Mouse (Mus musculus) neural tube, embryonic 13.5 days (tissue): Measurements from ENCODE around the gene Rad51c. TPM values are rescaled to one million over a fixed set of nuclear protein-coding genes. Genes with fewer than 3 reads are reported as not detected.
A peak's percentile ranks its signal among the peaks of the same experiment; 100 is the strongest.

ENCODE experiments used
- ATAC-seq: fragments of 200-750 bp; cut with Nextera tagmentation; 2 replicates; pipeline ENCODE4 v1.8.0; 2017; ENCODE audit warnings: low read depth, mild to moderate bottlenecking, moderate TSS enrichment, moderate library complexity
- H3K27ac ChIP-seq: fragments of 300-500 bp; sonication (generic); replicated peaks from 2 replicates; pipeline ENCODE4 v1.5.1; 2015; ENCODE audit warnings: moderate library complexity, mild to moderate bottlenecking, inconsistent platforms
- H3K27me3 ChIP-seq: fragments of 300-500 bp; sonication (generic); 2 replicates; pipeline ENCODE4 v1.6.1; 2015; ENCODE audit warnings: mild to moderate bottlenecking, inconsistent platforms
- H3K36me3 ChIP-seq: fragments of 300-500 bp; sonication (generic); 2 replicates; pipeline ENCODE4 v1.6.1; 2015; ENCODE audit warnings: mild to moderate bottlenecking, inconsistent platforms
- H3K4me1 ChIP-seq: fragments of 300-500 bp; sonication (generic); replicated peaks from 2 replicates; pipeline ENCODE4 v1.6.1; 2015; ENCODE audit warnings: inconsistent platforms
- H3K4me2 ChIP-seq: fragments of 300-500 bp; sonication (generic); 2 replicates; pipeline ENCODE4 v1.6.1; 2015; ENCODE audit warnings: inconsistent platforms, mild to moderate bottlenecking, moderate library complexity
- H3K4me3 ChIP-seq: fragments of 300-500 bp; sonication (generic); 2 replicates; pipeline ENCODE4 v1.5.1; 2015; ENCODE audit warnings: mild to moderate bottlenecking, inconsistent platforms
- H3K9ac ChIP-seq: fragments of 300-500 bp; sonication (generic); 2 replicates; pipeline ENCODE4 v1.6.1; 2015; ENCODE audit warnings: moderate library complexity, mild to moderate bottlenecking, inconsistent platforms
- H3K9me3 ChIP-seq: fragments of 300-500 bp; sonication (generic); 2 replicates; pipeline ENCODE4 v1.6.1; 2016; ENCODE audit warnings: inconsistent platforms
- WGBS: fragments of 180-500 bp; shearing (Covaris S2); methylation state at CpG from one replicate; pipeline ENCODE4 v1.1.7; 2015; 5-methylcytosine and 5-hydroxymethylcytosine counted together
- polyA plus RNA-seq: library from polyadenylated mRNA; unstranded; fragments of >200 nt; fragmentation: Nextera tagmentation; extraction: Ambion mirVana; gene quantifications from 2 replicates; pipeline ENCODE4 v1.2.1, GENCODE M21; 2015

Rad51c gene
- polyA plus RNA-seq, 1 experiment from 2014 or later, result 6.2 TPM

DNA sequence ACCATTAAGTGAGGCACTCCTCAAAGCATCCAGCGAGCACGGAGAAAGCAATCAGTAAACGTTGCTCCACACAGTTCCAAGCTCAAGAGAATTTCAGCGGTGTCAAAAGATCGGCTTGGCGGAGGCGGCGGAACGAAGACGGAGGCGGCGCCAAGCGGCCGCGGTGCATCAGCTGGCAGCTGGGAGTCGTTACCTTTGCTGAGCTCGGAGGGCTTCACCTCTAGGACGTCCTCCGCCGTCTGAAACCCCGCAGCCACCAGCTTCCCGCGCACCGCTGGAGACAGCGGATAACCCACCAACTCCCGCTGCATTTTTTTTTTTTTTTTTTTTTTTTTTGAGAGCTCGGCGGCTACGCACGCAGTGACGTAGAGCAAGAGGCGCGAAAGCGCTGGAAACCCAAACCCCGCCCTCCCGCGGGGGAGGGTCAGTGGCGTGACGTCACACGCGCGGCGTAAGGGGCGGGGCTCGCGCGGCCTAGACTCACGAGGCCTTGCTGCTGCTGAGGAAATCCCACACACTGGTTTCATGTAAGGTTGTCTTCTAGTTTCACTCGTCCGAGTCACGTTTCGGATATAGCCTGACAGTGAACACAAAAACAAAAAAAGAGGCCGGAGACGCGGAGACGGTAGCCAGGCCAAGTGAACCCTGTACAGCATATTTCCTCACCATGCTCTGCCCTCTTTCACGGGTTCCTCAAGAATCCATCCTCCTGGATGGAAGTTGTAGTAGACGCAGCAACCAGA, 472 bp downstream of the Rad51c start:
- peak; percentile 92 for ATAC-seq
- Histone ChIP-seq H3K4me1 (peaks cover 6% of the 10 kb centered on the region), H3K9ac (peak overlapping the region; percentile 84), H3K36me3 (no peaks in the 10 kb centered on the region), H3K27me3 (no peaks in the 10 kb centered on the region), H3K4me3 (peak overlapping the region; percentile 59), H3K4me2 (peak overlapping the region; percentile 67), H3K27ac (peak overlapping the region; percentile 97), H3K9me3 (no peaks in the 10 kb centered on the region)
- 2% methylated on average over 58 of the region's 58 CpGs for WGBS

DNA sequence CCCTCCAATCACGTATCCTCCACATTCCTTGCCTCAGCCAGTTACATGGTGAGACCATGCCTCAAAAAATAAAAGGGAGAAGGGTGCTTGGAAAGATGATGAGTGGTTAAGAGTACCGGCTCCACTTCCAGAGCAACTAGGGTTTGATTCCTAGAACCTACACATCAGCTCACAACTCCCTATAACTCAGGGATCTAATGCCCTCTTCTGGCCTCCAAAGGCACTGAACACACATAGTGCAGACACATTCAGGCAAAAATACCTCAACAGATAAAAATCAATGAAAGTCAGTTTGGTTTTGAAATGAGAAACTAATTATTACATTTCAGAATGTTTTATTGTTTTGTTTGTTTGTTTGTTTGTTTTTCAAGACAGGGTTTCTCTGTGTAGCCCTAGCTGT, 6.4 kb downstream of the Rad51c start:
- Histone ChIP-seq H3K27ac (no peak overlapping the region), H3K36me3 (no peaks in the 10 kb centered on the region), H3K9me3 (no peaks in the 10 kb centered on the region), H3K4me3 (no peak overlapping the region), H3K4me2 (no peak overlapping the region), H3K27me3 (no peaks in the 10 kb centered on the region), H3K9ac (no peak overlapping the region), H3K4me1 (no peaks in the 10 kb centered on the region)
- 96% methylated on average over 2 of the region's 2 CpGs for WGBS
- no peak for ATAC-seq

DNA sequence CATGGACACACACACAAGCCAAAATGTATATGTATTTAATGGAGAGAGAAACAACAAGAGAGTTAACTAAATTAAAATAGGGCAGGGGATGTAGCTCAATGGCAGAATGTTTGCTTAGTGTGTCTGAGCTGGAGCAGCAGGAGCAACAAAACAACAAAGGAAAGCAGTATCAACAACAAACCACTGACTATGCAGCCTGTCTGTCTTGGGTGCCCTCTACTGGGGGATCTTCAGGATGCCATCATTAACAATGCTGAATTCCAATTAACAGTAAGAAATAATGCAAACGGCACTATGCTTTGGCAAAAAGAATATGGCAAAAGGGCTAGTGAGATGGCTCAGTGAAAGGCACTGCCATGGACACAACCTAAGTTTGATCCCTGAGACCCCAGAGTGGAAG, 10.9 kb downstream of the Rad51c start:
- Histone ChIP-seq H3K4me3 (no peak overlapping the region), H3K9ac (no peak overlapping the region), H3K9me3 (no peaks in the 10 kb centered on the region), H3K27me3 (no peaks in the 10 kb centered on the region), H3K27ac (no peak overlapping the region), H3K4me2 (no peak overlapping the region), H3K4me1 (no peaks in the 10 kb centered on the region), H3K36me3 (no peaks in the 10 kb centered on the region)
- WGBS, result 40% methylated on average over 1 of the region's 1 CpGs
- peak; percentile 59; the same call in 1 of the 2 replicates for ATAC-seq

DNA sequence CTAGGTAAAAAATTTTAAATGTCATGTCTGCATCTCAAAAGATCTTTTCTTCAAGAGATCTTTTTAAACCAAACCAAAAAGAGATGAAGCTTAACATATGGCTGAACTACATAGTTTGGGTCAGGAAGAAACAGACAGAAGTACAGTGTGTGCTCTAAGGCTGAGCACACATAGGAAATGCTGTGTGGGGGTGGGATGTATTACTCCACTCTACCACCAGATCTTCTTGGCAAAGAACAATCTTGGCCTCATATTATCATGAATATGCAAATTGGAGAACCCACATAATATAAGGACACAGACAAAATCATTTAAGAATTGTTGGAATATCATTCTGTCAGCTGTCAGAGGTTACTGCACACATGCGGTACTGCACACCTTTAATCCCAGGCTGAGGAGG, 19.1 kb downstream of the Rad51c start:
- no peaks in the 10 kb centered on the region for H3K4me1 ChIP-seq
- 97% methylated on average over 1 of the region's 1 CpGs for WGBS
- ATAC-seq, result no peak
- no peak overlapping the region for H3K4me2 ChIP-seq
- H3K36me3 ChIP-seq, result no peaks in the 10 kb centered on the region
- no peaks in the 10 kb centered on the region for H3K27me3 ChIP-seq
- H3K9me3 ChIP-seq, result no peaks in the 10 kb centered on the region
- H3K27ac ChIP-seq, result no peak overlapping the region
- no peak overlapping the region for H3K4me3 ChIP-seq
- no peak overlapping the region for H3K9ac ChIP-seq

DNA sequence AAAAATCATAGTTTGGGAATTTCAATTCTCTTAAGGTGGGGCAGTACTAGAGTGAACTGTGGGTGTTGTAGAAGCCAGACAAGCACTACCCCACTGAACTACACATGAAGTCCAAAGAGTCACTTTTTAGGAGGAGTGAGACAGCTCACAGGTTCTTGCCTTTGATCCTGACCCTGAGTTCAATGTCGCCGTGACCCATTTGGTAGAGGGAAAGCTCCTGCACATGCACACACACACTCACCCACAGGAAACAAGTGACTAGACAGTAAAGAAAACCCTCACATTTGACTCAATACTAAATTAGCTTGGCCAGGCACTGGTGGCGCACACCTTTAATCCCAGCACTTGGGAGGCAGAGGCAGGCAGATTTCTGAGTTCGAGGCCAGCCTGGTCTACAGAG, 20.2 kb downstream of the Rad51c start:
- H3K9ac ChIP-seq, result no peak overlapping the region
- no peaks in the 10 kb centered on the region for H3K4me1 ChIP-seq

DNA sequence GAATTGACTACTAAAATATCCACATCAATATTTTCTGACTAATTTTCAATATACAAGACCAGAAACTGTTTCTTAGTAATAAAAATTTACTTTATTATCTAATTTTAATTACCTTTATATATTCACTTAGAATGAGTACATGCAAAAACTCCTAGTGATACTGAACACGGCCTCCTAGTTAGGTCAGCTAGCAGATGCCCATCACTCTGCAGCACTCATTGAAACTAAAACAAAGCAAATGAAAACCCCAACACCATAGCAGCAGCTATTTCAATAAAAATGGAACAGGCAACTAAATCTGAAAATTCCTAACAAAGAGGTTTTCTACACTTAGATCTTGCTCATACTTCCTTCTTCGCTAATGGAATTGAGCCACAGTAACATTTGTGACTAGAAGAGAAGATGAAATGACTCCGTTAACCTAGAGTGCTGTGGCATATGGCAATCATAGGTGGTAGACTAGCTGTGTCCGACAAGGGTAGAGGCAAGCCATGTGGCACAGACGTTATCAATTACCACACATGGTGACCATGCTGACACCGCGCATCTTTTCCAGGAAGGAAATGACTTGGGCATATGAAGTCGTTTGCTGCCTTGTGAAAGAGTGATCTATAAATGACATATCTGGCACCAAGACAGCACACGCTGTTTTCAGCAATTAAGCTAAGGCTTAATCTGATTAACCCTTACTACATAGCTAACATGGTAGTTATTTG, 36.7 kb downstream of the Rad51c start:
- Histone ChIP-seq H3K9ac (no peak overlapping the region), H3K4me1 (no peaks in the 10 kb centered on the region), H3K4me3 (no peak overlapping the region), H3K4me2 (no peak overlapping the region), H3K36me3 (no peaks in the 10 kb centered on the region), H3K27ac (no peak overlapping the region), H3K27me3 (no peaks in the 10 kb centered on the region), H3K9me3 (no peaks in the 10 kb centered on the region)
- 63% methylated on average over 9 of the region's 9 CpGs for WGBS
- ATAC-seq, result no peak

More for the DNA sequence above, 20.2 kb downstream of the Rad51c start:
- H3K4me3 ChIP-seq, result no peak overlapping the region
- ATAC-seq, result no peak
- H3K27ac ChIP-seq, result no peak overlapping the region
- H3K36me3 ChIP-seq, result no peaks in the 10 kb centered on the region
- H3K4me2 ChIP-seq, result no peak overlapping the region
- H3K9me3 ChIP-seq, result no peaks in the 10 kb centered on the region
- no peaks in the 10 kb centered on the region for H3K27me3 ChIP-seq
- WGBS, result 95% methylated on average over 4 of the region's 4 CpGs

DNA sequence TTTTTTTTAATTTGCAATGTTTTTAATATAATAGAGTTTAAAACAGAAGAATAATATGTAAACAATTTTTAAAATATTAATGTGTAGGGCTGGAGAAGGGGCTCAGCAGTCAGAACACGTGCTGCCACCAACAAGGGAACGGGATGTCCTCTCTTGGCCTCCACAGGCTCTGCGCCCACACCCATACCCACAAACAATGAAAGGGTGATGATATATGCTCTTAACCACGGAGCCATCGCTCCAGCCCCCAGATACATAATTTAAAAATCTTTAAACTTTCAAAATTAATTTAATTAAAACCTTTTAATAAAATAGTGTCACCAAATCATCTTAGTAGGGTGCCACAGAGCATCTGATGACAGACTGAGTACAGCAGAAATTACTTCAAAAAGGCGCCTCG, 37.7 kb downstream of the Rad51c start:
- no peak for ATAC-seq
- whole genome bisulfite sequencing, result 87% methylated on average over 7 of the region's 7 CpGs
- H3K9ac ChIP-seq, result no peak overlapping the region
- H3K9me3 ChIP-seq, result no peaks in the 10 kb centered on the region
- no peaks in the 10 kb centered on the region for H3K36me3 ChIP-seq
- no peaks in the 10 kb centered on the region for H3K27me3 ChIP-seq
- H3K4me3 ChIP-seq, result no peak overlapping the region
- H3K4me2 ChIP-seq, result no peak overlapping the region
- no peaks in the 10 kb centered on the region for H3K4me1 ChIP-seq
- H3K27ac ChIP-seq, result no peak overlapping the region

DNA sequence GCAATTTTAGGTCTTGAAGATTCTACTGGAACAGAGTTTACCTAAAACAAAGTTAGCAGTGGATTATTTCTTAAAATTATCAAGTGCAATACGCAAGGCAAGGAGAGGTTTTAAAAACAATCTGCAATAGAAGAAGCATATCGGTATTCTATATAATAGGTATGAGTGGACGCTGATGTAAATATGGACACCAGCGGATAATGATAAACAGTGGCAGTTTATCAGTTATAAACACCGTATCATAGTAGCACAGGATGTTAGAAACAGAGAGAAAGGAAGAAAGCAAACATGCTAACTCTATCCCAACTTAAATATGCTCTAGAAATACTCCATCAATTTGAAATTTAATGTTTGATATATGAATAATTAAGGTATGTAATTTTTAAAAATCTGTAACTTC, 39.6 kb downstream of the Rad51c start:
- WGBS, result 93% methylated on average over 5 of the region's 5 CpGs
- no peaks in the 10 kb centered on the region for H3K36me3 ChIP-seq
- H3K9me3 ChIP-seq, result no peaks in the 10 kb centered on the region
- H3K27ac ChIP-seq, result no peak overlapping the region
- ATAC-seq, result no peak
- no peaks in the 10 kb centered on the region for H3K4me1 ChIP-seq
- no peak overlapping the region for H3K9ac ChIP-seq
- 0 out of 2 replicates have a peak, but pooled peaks cover 9% of the 10 kb centered on the region for H3K27me3 ChIP-seq
- H3K4me2 ChIP-seq, result no peak overlapping the region
- H3K4me3 ChIP-seq, result no peak overlapping the region

DNA sequence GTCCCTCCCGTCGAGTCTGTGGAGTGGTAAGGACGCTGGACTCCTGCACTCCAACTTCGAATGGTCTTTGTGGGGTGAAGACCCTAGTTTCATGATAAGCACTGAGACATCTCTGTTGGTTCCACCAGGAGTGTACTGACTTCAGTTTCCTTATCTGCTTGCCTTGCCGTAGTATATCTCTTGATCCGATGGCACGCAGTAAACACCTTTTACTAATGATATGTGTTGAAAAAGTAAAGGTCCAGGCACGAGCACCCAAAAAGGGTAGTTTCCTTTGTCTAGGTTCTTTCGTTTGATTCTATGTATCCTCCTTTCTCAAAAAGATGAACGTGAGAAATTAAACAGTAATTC, 45.5 kb downstream of the Rad51c start:
- Histone ChIP-seq H3K4me1 (peaks cover 14% of the 10 kb centered on the region), H3K27ac (peak overlapping the region; percentile 90; the same call in 1 of the 2 replicates), H3K9ac (peak overlapping the region; percentile 93; the same call in 1 of the 2 replicates), H3K36me3 (peaks cover 3% of the 10 kb centered on the region; the same call in 1 of the 2 replicates), H3K4me2 (peak overlapping the region; percentile 74), H3K27me3 (0 out of 2 replicates have a peak, but pooled peaks cover 9% of the 10 kb centered on the region), H3K9me3 (no peaks in the 10 kb centered on the region), H3K4me3 (peak overlapping the region; percentile 91)
- no peak for ATAC-seq
- WGBS, result 16% methylated on average over 10 of the region's 10 CpGs

DNA sequence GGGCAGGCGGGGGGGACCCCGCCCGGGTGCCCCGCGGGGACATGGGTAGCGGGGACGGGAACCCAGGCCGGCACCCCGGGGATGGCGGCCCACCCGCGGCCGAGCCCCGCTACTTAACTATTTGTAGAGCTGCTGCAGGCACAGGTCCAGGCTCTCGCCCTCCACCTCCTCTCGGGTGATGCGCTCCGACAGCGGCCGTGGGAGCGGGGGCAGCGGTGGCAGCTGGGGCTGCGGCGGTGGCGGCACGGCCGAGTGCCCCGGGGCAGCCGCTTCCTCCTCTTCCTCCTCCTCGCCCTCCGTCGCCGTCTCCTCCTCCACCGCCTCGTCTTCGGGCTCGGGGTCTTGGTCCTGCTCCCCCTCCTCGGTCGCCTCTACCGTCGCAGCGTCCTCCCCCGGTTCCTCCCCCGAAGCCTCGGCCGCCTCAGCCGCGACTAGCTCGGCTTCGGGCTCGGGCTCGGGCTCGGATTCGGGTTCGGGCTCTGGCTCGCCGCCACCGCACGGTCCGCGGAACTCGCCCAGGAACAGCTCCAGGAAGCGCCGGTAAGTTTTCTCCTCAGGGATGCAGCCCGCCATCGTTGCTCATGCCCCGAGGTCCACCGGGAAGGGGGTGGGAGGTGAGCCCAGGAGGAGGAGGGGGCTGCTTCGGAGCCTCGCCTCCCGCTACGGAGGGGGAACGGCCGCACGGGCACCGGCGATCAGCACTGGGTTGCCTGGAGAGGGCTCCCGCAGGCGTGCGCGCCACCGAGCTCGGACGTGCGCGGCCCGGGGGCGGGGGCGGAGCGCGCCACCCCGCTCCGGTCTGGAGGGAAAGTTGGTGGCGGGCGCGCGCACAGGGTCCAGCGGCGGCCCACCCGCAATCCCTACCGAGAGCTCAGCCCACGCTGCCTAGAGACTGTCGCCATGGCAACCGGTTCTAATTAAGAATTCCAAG, 46.2 kb downstream of the Rad51c start, which contains the start of gene Ppm1e:
Ppm1e (minus strand) TSS at position 693 of the 931 bp plus-strand sequence.
- peaks cover 10% of the 10 kb centered on the region; the same call in 1 of the 2 replicates for H3K36me3 ChIP-seq
- H3K4me1 ChIP-seq, result peaks cover 14% of the 10 kb centered on the region
- under 1% methylated on average over 85 of the region's 104 CpGs for WGBS
- H3K9ac ChIP-seq, result peak within 1 kb of the TSS; percentile 93
- H3K27ac ChIP-seq, result peak within 1 kb of the TSS; percentile 90
- H3K4me2 ChIP-seq, result peak within 1 kb of the TSS; percentile 74
- no peaks in the 10 kb centered on the region for H3K9me3 ChIP-seq
- 0 out of 2 replicates have a peak, but pooled peaks cover 9% of the 10 kb centered on the region for H3K27me3 ChIP-seq
- ATAC-seq, result peak; percentile 97
- peak within 1 kb of the TSS; percentile 91 for H3K4me3 ChIP-seq

DNA sequence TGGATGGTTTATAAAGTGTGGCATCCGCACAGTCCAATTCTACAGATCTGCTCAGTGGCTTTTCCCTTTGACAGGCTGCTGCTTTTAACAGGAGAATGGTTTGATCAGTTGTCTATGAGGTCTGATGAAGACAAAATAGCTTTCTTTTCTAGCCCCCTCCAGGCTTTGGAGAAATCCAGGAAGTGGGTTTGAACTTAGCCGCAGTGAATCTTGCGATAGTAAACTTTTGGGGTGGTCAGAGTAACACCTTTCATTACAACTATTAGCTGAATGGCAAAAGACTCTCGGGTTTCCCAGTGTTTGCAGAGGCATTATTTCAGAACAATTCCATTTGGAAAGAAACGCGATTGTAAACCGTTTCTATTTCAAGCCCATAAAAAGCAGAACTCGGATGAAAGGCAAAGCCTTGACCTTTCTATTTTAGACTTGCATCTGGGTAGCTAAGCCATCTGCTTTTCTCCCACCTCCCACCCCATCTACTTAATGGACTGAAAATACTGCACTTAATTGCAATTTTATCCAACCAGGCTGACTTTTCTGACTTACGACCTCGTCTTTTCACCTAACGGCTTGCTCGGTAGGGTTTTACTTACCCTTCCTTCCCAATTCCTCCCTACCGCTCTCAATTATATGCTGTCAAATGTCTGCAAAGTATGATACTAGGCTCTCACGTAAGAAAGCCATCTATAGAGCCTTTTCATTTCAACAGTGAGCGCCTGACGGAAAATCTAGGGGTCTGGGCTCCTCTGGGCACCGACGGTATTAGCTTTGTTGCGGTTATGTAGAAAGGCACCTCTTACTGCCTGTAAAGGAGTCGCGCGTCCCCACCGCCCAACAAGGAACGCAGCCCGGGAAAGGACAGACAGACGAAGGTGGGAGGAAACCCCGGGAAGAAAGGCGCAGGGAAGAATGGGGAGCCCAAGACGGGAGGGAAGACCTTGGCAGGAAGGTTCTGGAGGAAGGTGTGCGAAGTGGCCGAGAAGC, 47.1 kb downstream of the Rad51c start:
- ATAC-seq, result peak; percentile 29
- Histone ChIP-seq H3K27me3 (0 out of 2 replicates have a peak, but pooled peaks cover 9% of the 10 kb centered on the region), H3K9ac (peak overlapping the region; percentile 93), H3K9me3 (no peaks in the 10 kb centered on the region), H3K4me1 (peaks cover 14% of the 10 kb centered on the region), H3K4me2 (peak overlapping the region; percentile 74), H3K36me3 (peaks cover 11% of the 10 kb centered on the region; the same call in 1 of the 2 replicates), H3K27ac (peak overlapping the region; percentile 90), H3K4me3 (peak overlapping the region; percentile 91)
- 3% methylated on average over 31 of the region's 31 CpGs for WGBS
